Mouse (Mus musculus) intestine, postnatal 0 days (tissue): ENCODE measurements around the gene Sprr2f. TPM values are rescaled to one million over a fixed set of nuclear protein-coding genes. Genes with fewer than 3 reads are reported as not detected.

Experiments
- ATAC-seq: fragments of 200-750 bp; cut with Nextera tagmentation; 2 replicates; pipeline ENCODE4 v1.8.0; 2017; ENCODE audit warnings: mild to moderate bottlenecking, moderate TSS enrichment, moderate library complexity
- H3K27ac ChIP-seq: fragments of 300-500 bp; sonication (generic); 2 replicates; pipeline ENCODE4 v1.5.1; 2014; ENCODE audit warnings: mild to moderate bottlenecking, low read depth, low read length, moderate library complexity
- H3K27me3 ChIP-seq: fragments of 300-500 bp; sonication (generic); replicated peaks from 2 replicates; pipeline ENCODE4 v1.6.1; 2014; ENCODE audit warnings: low read length, mixed read lengths; ENCODE audit not compliant: control insufficient read depth, insufficient read depth
- H3K36me3 ChIP-seq: fragments of 300-500 bp; sonication (generic); 2 replicates; pipeline ENCODE4 v1.6.1; 2014; ENCODE audit warnings: mild to moderate bottlenecking, moderate library complexity; ENCODE audit not compliant: control insufficient read depth, insufficient read depth
- H3K4me1 ChIP-seq: fragments of 300-500 bp; sonication (generic); replicated peaks from 2 replicates; pipeline ENCODE4 v1.6.1; 2014; ENCODE audit warnings: antibody characterized with exemption, low read length, mixed read lengths; ENCODE audit not compliant: control insufficient read depth, insufficient read depth
- H3K4me2 ChIP-seq: fragments of 300-500 bp; sonication (generic); replicated peaks from 2 replicates; pipeline ENCODE4 v1.6.1; 2014; ENCODE audit warnings: low read depth, mild to moderate bottlenecking, moderate library complexity
- H3K4me3 ChIP-seq: fragments of 300-500 bp; sonication (generic); 2 replicates; pipeline ENCODE4 v1.5.1; 2014; ENCODE audit warnings: low read depth, low read length
- H3K9ac ChIP-seq: fragments of 300-500 bp; sonication (generic); 2 replicates; pipeline ENCODE4 v1.6.1; 2014; ENCODE audit warnings: mild to moderate bottlenecking, low read depth, low read length
- H3K9me3 ChIP-seq: fragments of 300-500 bp; sonication (generic); 2 replicates; pipeline ENCODE4 v1.6.1; 2016; ENCODE audit warnings: mixed run types; ENCODE audit not compliant: control insufficient read depth
- CTCF ChIP-seq: sonication (generic); IDR thresholded peaks from 2 replicates; pipeline ENCODE4 v1.5.1; 2016; ENCODE audit warnings: low read depth, mild to moderate bottlenecking, control low read depth, antibody characterized with exemption, moderate library complexity
- WGBS: fragments of 180-500 bp; shearing (Covaris S2); extraction: QIAGEN DNeasy Blood & Tissue Kit; methylation state at CpG from one replicate; pipeline ENCODE4 v1.1.7; 2014; 5-methylcytosine and 5-hydroxymethylcytosine counted together
- polyA plus RNA-seq: library from polyadenylated mRNA; unstranded; fragments of >200 nt; fragmentation: Nextera tagmentation; extraction: Ambion mirVana; gene quantifications from 2 replicates; pipeline ENCODE4 v1.2.1, GENCODE M21; 2015

Sprr2f gene
- not detected in 2 replicates for polyA plus RNA-seq

DNA sequence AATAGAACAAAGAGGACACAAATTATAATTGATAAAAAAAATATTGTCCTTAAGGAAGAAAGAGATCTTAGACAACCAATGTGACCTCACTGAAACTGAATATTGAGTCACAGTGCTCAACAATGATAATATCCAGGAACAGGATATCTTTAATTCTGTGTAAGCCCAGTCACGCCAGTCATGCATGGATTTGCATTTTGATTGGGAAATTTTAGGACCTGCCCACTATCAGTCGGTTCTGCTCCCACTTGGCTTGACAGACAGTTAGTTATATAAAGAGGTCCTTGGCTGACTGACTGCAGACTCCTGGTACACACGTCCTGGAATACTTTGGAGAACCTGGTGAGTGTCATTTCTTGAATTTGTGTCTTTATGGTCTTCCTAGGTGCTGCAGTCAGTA, at the start of gene Sprr2f:
TSS of gene Sprr2f (plus strand) at position 301 of the 400 bp plus-strand sequence.
- ATAC-seq, result no peak
- Histone ChIP-seq H3K9ac (no peak within 1 kb of the TSS), H3K27me3 (no peaks in the 10 kb centered on the region), H3K27ac (no peak within 1 kb of the TSS), H3K36me3 (no peaks in the 10 kb centered on the region), H3K4me2 (no peak within 1 kb of the TSS), H3K4me3 (no peak within 1 kb of the TSS), H3K9me3 (no peaks in the 10 kb centered on the region), H3K4me1 (no peaks in the 10 kb centered on the region)
- no peak for TF ChIP-seq CTCF
- WGBS, result 75% methylated on average over 3 of the region's 3 CpGs

- Histone ChIP-seq H3K4me2 (no peak within 1 kb of the TSS), H3K9me3 (no peaks in the 10 kb centered on the region), H3K4me1 (no peaks in the 10 kb centered on the region), H3K27me3 (no peaks in the 10 kb centered on the region), H3K4me3 (no peak within 1 kb of the TSS), H3K27ac (no peak within 1 kb of the TSS), H3K9ac (no peak within 1 kb of the TSS), H3K36me3 (no peaks in the 10 kb centered on the region)
- 85% methylated on average over 2 of the region's 2 CpGs for WGBS
- no peak for ATAC-seq
- TF ChIP-seq CTCF, result no peak
Observed at GRCm38 (mm10) chr3:92316320-92316719, 48.7 kb upstream of the Sprr2f start, which contains the start of gene Sprr2b. Sprr2b (plus strand) TSS chr3:92316620.

GRCm38 (mm10) chr3:92317384-92317783, 47.6 kb upstream of the Sprr2f start:
- Histone ChIP-seq H3K9ac (no peak overlapping the region), H3K4me2 (no peak overlapping the region), H3K27ac (no peak overlapping the region), H3K36me3 (no peaks in the 10 kb centered on the region), H3K27me3 (no peaks in the 10 kb centered on the region), H3K4me3 (no peak overlapping the region), H3K9me3 (no peaks in the 10 kb centered on the region), H3K4me1 (no peaks in the 10 kb centered on the region)
- no peak for TF ChIP-seq CTCF
- 88% methylated on average over 2 of the region's 2 CpGs for WGBS
- ATAC-seq, result no peak

DNA sequence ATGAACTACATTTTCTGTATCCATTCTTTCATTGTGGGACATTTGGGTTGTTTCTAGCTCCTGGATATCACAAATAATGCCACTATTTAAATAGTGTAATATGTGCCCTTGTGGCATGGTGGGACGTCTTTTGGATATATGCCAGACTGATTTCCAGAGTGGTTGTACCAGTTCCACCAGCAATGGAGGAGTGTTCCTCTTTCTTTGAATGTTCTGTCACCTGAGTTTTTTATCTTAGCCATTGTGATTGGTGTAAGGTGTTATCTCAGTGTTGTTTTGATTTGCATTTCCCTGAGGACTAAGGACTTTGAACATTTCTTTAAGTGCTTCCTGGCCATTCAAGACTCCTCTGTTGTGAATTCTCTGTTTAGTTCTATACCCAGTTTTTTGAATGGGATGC, 28.7 kb upstream of the Sprr2f start:
- TF ChIP-seq CTCF, result no peak
- Histone ChIP-seq H3K9me3 (no peaks in the 10 kb centered on the region), H3K27ac (no peak overlapping the region; the same call in 1 of the 2 replicates), H3K4me1 (no peaks in the 10 kb centered on the region), H3K4me3 (no peak overlapping the region), H3K36me3 (no peaks in the 10 kb centered on the region), H3K9ac (no peak overlapping the region), H3K4me2 (no peak overlapping the region), H3K27me3 (no peaks in the 10 kb centered on the region)
- WGBS, result 40% methylated on average over 1 of the region's 1 CpGs
- peak; percentile 89 for ATAC-seq

- Histone ChIP-seq H3K9me3 (no peaks in the 10 kb centered on the region), H3K36me3 (no peaks in the 10 kb centered on the region), H3K9ac (no peak within 1 kb of the TSS), H3K4me2 (no peak within 1 kb of the TSS), H3K27me3 (no peaks in the 10 kb centered on the region), H3K4me1 (no peaks in the 10 kb centered on the region), H3K27ac (no peak within 1 kb of the TSS), H3K4me3 (no peak within 1 kb of the TSS)
- no peak for ATAC-seq
- 90% methylated on average over 5 of the region's 5 CpGs for WGBS
- TF ChIP-seq CTCF, result no peak
Observed at GRCm38 (mm10) chr3:92338840-92339239, 26.1 kb upstream of the Sprr2f start, which contains the start of gene Sprr2d. Sprr2d (plus strand) TSS chr3:92339140.

DNA sequence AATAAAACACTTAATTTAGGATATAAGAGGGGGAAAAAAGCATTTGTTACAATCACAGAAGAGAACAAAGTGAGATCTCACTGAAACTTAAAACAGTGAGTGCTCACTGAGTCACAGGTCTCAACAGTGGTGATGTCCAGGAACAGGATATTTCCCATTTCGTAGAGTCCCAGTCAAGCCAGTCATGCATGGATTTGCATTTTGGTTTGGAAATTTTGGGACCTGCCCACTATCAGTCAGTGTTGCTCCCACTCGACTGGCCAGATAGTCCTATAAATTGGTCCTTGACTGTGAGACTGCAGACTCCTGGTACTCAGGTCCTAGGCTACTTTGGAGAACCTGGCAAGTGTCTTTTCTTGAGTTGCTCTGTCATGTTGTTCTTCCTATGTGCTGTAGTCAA, 13.1 kb upstream of the Sprr2f start, which contains the start of gene Sprr2e:
TSS of gene Sprr2e (plus strand) at position 301 of the 400 bp plus-strand sequence.
- no peak for ATAC-seq
- 82% methylated on average over 2 of the region's 2 CpGs for WGBS

DNA sequence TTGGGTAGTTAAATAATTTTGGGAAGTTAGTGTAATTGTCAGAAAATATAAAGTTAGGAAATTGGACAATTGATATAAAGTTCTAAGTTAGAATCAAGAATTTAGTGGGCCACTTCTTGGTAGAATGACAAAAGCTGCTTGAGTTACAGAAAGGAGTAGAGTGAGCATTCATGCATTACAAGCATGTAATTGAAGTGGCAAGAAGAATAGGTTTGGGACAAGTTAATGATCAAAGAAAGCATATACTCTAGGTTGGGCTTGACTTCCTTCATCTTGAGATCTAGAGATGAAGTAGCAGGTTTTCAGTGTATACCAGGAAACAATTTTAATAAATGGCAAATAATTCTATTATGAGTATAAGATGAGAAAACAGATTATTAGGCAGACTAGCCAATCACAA, 3.4 kb upstream of the Sprr2f start:
- H3K9ac ChIP-seq, result no peak overlapping the region
- no peaks in the 10 kb centered on the region for H3K4me1 ChIP-seq
- H3K36me3 ChIP-seq, result no peaks in the 10 kb centered on the region
- H3K27ac ChIP-seq, result no peak overlapping the region
- no peak overlapping the region for H3K4me3 ChIP-seq
- no peaks in the 10 kb centered on the region for H3K27me3 ChIP-seq
- no peak for ATAC-seq
- no peaks in the 10 kb centered on the region for H3K9me3 ChIP-seq
- no peak for TF ChIP-seq CTCF
- no peak overlapping the region for H3K4me2 ChIP-seq

More for the DNA sequence above, 13.1 kb upstream of the Sprr2f start, which contains the start of gene Sprr2e:
- no peaks in the 10 kb centered on the region for H3K4me1 ChIP-seq
- H3K36me3 ChIP-seq, result no peaks in the 10 kb centered on the region
- no peak for TF ChIP-seq CTCF
- H3K4me3 ChIP-seq, result no peak within 1 kb of the TSS
- H3K9ac ChIP-seq, result no peak within 1 kb of the TSS
- no peak within 1 kb of the TSS for H3K4me2 ChIP-seq
- no peaks in the 10 kb centered on the region for H3K27me3 ChIP-seq
- H3K9me3 ChIP-seq, result no peaks in the 10 kb centered on the region
- H3K27ac ChIP-seq, result no peak within 1 kb of the TSS
